Mouse (Mus musculus): ENCODE measurements around the gene Tdrd7.

The Tdrd7 gene

DNA sequence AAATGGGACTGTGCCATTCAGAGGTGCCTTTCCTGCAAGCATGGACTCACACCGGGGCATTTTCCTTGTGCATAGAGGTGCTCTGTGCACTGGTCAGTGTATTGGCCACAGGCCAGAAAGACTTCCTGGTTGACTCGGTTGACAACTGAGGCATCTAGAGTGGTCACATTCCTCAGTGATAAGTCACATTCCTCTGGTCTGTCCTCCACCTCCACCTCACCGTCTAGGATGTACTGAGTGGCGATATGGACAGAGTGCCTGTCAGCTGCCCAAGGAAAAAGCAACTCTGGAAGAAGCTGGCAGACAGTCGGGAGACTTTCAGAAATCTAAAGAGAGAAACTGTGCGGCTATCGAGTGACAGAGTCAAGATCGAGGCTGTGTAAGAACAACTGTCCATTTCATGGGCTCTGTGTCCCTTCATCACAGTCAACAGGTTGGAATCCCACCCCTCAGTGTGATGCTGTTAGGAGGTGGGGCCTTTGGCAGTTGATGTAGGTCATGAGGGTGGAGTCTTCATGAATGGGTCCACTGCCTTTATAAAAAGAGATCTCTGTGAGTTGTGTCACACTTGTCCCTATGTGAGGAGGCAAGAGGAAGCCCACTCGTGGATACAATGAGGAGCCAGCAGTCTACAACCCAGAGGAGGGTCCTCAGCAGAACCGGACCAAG is at the start of gene Tdrd7:
Tdrd7 (plus strand) TSS at position 564 of the 669 bp plus-strand sequence.
- DNase-seq (ENCODE audit: low spot score in 2 of 2), result no peak

DNA sequence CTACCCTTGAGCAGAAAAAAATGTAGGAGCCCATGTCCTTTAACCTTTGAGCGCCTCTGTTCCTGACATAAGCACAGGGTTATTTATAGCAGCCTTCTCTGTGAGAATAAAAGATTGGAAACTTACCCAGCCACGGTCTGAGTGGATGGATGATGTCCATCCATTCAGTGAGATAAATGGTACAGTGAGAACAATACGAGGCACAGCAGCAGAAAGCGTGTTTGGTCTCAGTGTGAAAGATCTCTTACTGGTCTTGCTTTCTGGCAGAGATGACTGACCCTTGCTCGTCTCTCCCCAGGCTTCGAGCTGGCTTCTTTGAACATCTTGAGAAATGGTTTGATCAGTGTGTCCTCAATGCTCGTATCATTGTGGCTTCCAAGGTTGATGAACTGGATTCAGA is 48.0 kb upstream of the Tdrd7 start:
- DNase-seq (ENCODE audit: low spot score in 2 of 2), result no peak

GRCm38 (mm10) chr4:45921663-45922435 is 43.3 kb upstream of the Tdrd7 start:
- no peak for DNase-seq (ENCODE audit: low spot score in 2 of 2)

- no peak for DNase-seq (ENCODE audit: low spot score in 2 of 2)
Observed at GRCm38 (mm10) chr4:45924011-45924410, 41.1 kb upstream of the Tdrd7 start.

- no peak for DNase-seq (ENCODE audit: low spot score in 2 of 2)
Observed at GRCm38 (mm10) chr4:45928561-45928960, 36.6 kb upstream of the Tdrd7 start.

GRCm38 (mm10) chr4:45941628-45942044 is 23.5 kb upstream of the Tdrd7 start:
- peak in 1 of 2 experiments; percentile 9 for DNase-seq (ENCODE audit: low spot score in 2 of 2)

- no peak for DNase-seq (ENCODE audit: low spot score in 2 of 2)
Observed at GRCm38 (mm10) chr4:45947729-45948128, 17.4 kb upstream of the Tdrd7 start.

GRCm38 (mm10) chr4:45949109-45949848 is 15.9 kb upstream of the Tdrd7 start:
- DNase-seq (ENCODE audit: low spot score in 2 of 2), result no peak

DNA sequence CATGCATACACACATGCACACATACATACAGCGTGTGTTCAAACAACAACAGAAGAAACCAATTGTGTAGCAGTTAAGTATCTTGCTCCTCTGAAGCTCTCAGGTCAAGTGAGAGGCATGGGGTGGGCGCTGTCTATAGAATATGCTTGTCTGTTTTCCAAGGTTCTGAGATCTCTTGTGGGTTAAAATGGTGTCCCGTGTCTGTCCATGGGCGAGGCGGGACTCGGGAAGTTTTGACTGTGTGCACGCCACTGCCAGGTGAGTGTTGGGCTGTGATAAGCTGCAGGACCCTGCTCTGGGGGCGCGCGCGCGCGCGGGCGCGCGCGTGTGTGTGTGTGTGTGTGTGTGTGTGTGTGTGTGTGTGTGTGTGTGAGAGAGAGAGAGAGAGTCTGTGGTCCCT is 13.3 kb upstream of the Tdrd7 start:
- DNase-seq (ENCODE audit: low spot score in 2 of 2), result no peak

- DNase-seq (ENCODE audit: low spot score in 2 of 2), result no peak
Observed at GRCm38 (mm10) chr4:45953025-45953919, 11.9 kb upstream of the Tdrd7 start.

DNA sequence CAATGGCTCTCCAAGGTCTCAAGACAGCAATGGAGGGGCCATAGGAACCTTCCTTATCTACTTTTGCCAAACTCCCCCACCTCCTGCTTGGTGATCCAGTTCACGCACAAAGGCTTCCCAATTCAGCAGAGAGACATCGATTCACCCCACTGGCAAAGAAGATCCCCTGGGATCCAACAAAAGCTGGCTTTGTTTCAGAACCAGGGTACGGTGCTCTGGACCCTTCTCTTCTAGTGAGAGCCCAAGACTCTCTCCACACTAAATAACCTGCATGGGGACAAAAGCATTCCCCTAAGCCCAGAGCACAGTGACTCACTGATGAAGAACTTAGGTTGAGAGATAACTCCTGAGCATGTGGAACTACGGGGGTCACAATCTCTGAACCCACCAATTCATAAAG is 9.9 kb upstream of the Tdrd7 start:
- no peak for DNase-seq (ENCODE audit: low spot score in 2 of 2)

GRCm38 (mm10) chr4:45956131-45956530 is 9.0 kb upstream of the Tdrd7 start:
- no peak for DNase-seq (ENCODE audit: low spot score in 2 of 2)

DNA sequence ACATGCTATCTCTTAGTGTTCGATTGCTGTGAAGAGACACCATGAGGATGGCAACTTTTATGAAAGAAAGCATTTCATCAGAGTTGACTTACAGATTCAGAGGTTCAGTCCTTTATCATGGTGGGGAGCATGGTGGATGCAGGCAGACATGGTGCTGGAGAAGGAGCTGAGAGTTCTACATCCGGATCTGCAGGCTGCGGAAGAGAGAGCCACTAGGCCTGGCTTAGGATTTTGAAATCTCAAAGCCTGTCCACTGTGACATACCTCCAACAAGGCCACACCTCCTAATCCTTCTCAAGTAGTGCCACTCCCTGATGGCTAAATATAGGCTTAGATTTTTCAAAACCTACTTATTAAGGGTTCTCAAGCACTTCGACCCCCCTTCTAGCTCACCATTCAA is 8.4 kb upstream of the Tdrd7 start:
- DNase-seq (ENCODE audit: low spot score in 2 of 2), result no peak

- DNase-seq (ENCODE audit: low spot score in 2 of 2), result no peak
Observed at GRCm38 (mm10) chr4:45965737-45966447, 758 bp downstream of the Tdrd7 start.

- no peak for DNase-seq (ENCODE audit: low spot score in 2 of 2)
Observed at GRCm38 (mm10) chr4:45966716-45967115, 1.6 kb downstream of the Tdrd7 start.

- DNase-seq (ENCODE audit: low spot score in 2 of 2), result no peak
Observed at GRCm38 (mm10) chr4:45967479-45968341, 2.6 kb downstream of the Tdrd7 start.

DNA sequence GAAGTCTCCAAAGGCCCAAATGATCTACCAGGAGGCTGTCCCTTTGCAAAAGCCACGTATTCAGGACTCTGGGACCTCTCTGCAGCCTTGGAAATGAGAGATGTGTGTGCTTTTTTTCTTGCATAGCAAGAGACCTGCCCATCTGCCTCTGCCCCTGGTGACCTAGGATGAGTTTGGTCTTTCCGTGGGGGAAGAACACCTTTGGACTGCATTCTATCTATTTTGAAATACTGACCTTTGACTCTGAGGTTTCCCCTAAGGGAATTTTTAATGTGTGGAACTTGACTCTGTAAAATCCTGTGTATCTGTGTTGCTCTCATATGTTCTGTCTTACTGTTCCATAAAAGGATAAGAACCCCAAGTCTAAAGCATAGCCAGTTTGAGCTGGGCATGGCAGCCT is 3.9 kb downstream of the Tdrd7 start:
- no peak for DNase-seq (ENCODE audit: low spot score in 2 of 2)

GRCm38 (mm10) chr4:45970048-45970560 is 5.0 kb downstream of the Tdrd7 start:
- no peak for DNase-seq (ENCODE audit: low spot score in 2 of 2)

GRCm38 (mm10) chr4:45971806-45972447 is 6.8 kb downstream of the Tdrd7 start:
- peak; percentile 88 to 98 for DNase-seq (ENCODE audit: low spot score in 2 of 2)

All from left cerebral cortex, adult 9 months (tissue).